Mouse (Mus musculus): ENCODE data around the gene Msrb2. TPM values are rescaled to one million over a fixed set of nuclear protein-coding genes. Genes with fewer than 3 reads are reported as not detected.

Gene Msrb2
- total and polyA plus RNA-seq, 2 experiments = 16.2 to 18.9 TPM

DNA sequence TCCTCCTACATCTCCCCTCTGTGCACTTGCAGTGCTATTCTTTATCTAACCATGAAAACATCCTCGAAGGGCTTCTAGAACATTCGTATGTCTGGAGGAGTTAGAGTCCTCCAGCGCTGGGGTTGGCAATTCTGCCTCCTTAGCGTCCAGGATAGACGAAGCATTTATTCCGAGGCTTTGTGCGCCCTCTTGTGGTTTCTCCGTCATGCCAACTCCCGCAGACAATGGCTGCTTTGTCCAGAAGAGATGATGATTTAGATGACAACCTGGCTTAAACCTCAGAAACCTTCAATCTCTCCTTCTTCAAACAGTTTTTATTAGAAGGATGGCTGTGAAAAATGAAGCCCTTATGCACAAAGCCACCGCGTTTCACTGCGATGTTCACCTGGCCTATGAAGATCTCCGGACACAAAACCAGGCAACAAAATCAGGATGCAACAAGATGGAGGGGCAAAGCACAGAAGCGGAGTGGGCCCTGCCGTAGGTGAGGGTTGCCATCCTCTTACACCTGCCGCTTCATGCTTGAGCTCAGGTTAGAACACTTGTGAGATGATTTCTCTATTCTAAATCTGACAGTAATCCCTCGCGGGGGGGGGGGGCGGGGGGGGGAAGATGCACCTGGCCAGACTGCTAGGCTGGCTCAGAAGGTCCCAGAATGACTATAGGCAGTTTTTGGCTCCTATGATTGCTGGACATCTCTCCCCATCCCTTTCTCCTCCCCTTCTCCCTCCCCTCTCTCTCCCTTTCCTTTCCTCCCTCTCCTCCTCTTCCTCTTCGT is 26.4 kb upstream of the Msrb2 start:
- no peak overlapping the region for H3K4me3 ChIP-seq (ENCODE audit: insufficient read depth, low read depth, low read length)
- H3K4me1 ChIP-seq (ENCODE audit: control insufficient read depth, insufficient read depth, low read length) = no peaks in the 10 kb centered on the region
- DNase-seq (ENCODE audit: extremely low read depth, low read depth, low spot score) = peak; percentile 59
- no peaks in the 10 kb centered on the region for H3K27me3 ChIP-seq (ENCODE audit: control insufficient read depth, insufficient read depth, low read length)
- WGBS = 26% methylated on average over 20 of the region's 20 CpGs
- no peaks in the 10 kb centered on the region for H3K79me2 ChIP-seq (ENCODE audit: control insufficient read depth, insufficient read depth, low read length)
- H3K9ac ChIP-seq (ENCODE audit: low read depth, low read length) = no peak overlapping the region
- no peaks in the 10 kb centered on the region for H3K36me3 ChIP-seq (ENCODE audit: control insufficient read depth, insufficient read depth, low read length)
- no peak for TF ChIP-seq POLR2A (IDR thresholded peaks at IDR 0.05; ENCODE audit: extremely low read depth, insufficient read depth, low read length)
- peak; percentile 83 for TF ChIP-seq CTCF (IDR thresholded peaks at IDR 0.05; ENCODE audit: low read depth, low read length)
- H3K27ac ChIP-seq (replicated peaks; ENCODE audit: insufficient read depth, low read depth, low read length) = no peak overlapping the region

DNA sequence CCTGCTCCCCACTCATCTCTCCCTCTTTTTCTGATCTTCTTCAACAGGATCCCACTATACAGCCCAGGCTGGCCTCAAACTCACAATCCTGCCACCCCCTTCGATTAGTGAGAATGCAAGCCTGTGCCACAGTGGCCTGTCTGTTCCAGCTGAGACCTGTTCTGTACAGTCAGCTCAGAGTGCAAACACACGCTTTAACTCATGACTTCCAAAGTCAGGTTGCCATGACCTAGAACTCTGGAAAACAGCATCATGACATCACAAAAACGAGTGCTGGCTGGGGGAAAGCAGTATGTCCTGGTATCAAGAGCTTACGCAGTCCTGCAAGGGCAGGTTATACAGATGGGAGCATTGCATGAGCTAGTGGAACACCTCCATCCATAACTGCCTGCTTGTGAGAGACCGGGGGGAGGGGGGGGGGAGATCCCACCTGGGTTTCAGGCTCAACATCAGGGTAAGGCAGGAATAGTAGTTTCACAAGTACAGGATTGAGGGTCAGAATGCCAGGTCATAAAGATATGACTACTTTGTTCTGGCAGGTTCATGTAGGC is 25.8 kb upstream of the Msrb2 start:
- Histone ChIP-seq H3K4me3 (ENCODE audit: insufficient read depth, low read depth, low read length) (no peak overlapping the region), H3K27ac (replicated peaks; ENCODE audit: insufficient read depth, low read depth, low read length) (no peak overlapping the region), H3K36me3 (ENCODE audit: control insufficient read depth, insufficient read depth, low read length) (no peaks in the 10 kb centered on the region), H3K79me2 (ENCODE audit: control insufficient read depth, insufficient read depth, low read length) (no peaks in the 10 kb centered on the region), H3K4me1 (ENCODE audit: control insufficient read depth, insufficient read depth, low read length) (no peaks in the 10 kb centered on the region), H3K27me3 (ENCODE audit: control insufficient read depth, insufficient read depth, low read length) (no peaks in the 10 kb centered on the region), H3K9ac (ENCODE audit: low read depth, low read length) (no peak overlapping the region)
- no peak for TF ChIP-seq CTCF (IDR thresholded peaks at IDR 0.05; ENCODE audit: low read depth, low read length)
- no peak for TF ChIP-seq POLR2A (IDR thresholded peaks at IDR 0.05; ENCODE audit: extremely low read depth, insufficient read depth, low read length)
- 64% methylated on average over 5 of the region's 5 CpGs for WGBS
- DNase-seq (ENCODE audit: extremely low read depth, low read depth, low spot score) = no peak

DNA sequence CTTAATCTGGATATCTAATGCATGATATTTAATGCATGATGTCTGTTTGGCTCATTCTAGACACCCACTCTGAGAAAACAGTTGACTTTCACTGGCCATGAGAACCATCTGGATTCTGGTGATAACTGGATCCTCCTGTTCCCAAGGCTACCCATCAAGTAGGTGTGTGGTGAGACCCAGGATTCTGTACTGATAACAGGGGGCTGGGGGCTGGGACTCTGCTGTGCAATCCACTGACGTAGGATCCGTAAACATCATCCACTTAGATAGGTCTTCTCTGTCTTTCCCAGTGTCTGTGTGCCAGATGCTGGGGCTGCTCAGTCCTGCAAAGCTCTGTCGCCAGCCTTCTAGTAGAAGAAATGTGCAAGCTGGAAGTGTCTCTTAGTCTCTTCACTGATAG is 22.8 kb upstream of the Msrb2 start:
- H3K27ac ChIP-seq (replicated peaks; ENCODE audit: insufficient read depth, low read depth, low read length) = no peak overlapping the region
- H3K27me3 ChIP-seq (ENCODE audit: control insufficient read depth, insufficient read depth, low read length) = no peaks in the 10 kb centered on the region
- H3K4me1 ChIP-seq (ENCODE audit: control insufficient read depth, insufficient read depth, low read length) = no peaks in the 10 kb centered on the region
- DNase-seq (ENCODE audit: extremely low read depth, low read depth, low spot score) = no peak
- no peak for TF ChIP-seq POLR2A (IDR thresholded peaks at IDR 0.05; ENCODE audit: extremely low read depth, insufficient read depth, low read length)
- no peak for TF ChIP-seq CTCF (IDR thresholded peaks at IDR 0.05; ENCODE audit: low read depth, low read length)
- WGBS = 54% methylated on average over 3 of the region's 3 CpGs
- no peaks in the 10 kb centered on the region for H3K36me3 ChIP-seq (ENCODE audit: control insufficient read depth, insufficient read depth, low read length)
- H3K4me3 ChIP-seq (ENCODE audit: insufficient read depth, low read depth, low read length) = no peak overlapping the region
- H3K79me2 ChIP-seq (ENCODE audit: control insufficient read depth, insufficient read depth, low read length) = no peaks in the 10 kb centered on the region
- no peak overlapping the region for H3K9ac ChIP-seq (ENCODE audit: low read depth, low read length)

DNA sequence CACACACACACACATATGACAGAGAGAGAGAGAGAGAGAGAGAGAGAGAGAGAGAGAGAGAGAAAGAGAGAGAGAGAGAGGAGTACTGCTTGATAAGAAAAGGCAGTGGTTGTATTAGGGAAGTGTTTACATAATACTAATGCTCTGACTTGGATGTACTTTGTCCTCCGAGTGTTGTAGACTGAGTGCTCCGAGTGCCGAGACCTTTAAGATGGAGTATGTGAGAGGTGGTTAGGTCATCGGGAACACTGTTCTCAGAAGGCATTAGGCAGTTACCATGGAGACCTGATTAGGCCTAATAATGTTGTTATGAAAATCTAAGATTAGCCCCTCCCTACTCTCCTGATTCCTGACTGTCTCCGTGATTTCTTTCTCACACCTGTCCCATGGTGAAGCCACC is 21.1 kb upstream of the Msrb2 start:
- no peak for TF ChIP-seq CTCF (IDR thresholded peaks at IDR 0.05; ENCODE audit: low read depth, low read length)
- TF ChIP-seq POLR2A (IDR thresholded peaks at IDR 0.05; ENCODE audit: extremely low read depth, insufficient read depth, low read length) = no peak
- Histone ChIP-seq H3K27me3 (ENCODE audit: control insufficient read depth, insufficient read depth, low read length) (no peaks in the 10 kb centered on the region), H3K36me3 (ENCODE audit: control insufficient read depth, insufficient read depth, low read length) (no peaks in the 10 kb centered on the region), H3K27ac (replicated peaks; ENCODE audit: insufficient read depth, low read depth, low read length) (no peak overlapping the region), H3K79me2 (ENCODE audit: control insufficient read depth, insufficient read depth, low read length) (no peaks in the 10 kb centered on the region), H3K4me1 (ENCODE audit: control insufficient read depth, insufficient read depth, low read length) (no peaks in the 10 kb centered on the region), H3K4me3 (ENCODE audit: insufficient read depth, low read depth, low read length) (no peak overlapping the region), H3K9ac (ENCODE audit: low read depth, low read length) (no peak overlapping the region)
- 78% methylated on average over 5 of the region's 5 CpGs for WGBS
- DNase-seq (ENCODE audit: extremely low read depth, low read depth, low spot score) = no peak

DNA sequence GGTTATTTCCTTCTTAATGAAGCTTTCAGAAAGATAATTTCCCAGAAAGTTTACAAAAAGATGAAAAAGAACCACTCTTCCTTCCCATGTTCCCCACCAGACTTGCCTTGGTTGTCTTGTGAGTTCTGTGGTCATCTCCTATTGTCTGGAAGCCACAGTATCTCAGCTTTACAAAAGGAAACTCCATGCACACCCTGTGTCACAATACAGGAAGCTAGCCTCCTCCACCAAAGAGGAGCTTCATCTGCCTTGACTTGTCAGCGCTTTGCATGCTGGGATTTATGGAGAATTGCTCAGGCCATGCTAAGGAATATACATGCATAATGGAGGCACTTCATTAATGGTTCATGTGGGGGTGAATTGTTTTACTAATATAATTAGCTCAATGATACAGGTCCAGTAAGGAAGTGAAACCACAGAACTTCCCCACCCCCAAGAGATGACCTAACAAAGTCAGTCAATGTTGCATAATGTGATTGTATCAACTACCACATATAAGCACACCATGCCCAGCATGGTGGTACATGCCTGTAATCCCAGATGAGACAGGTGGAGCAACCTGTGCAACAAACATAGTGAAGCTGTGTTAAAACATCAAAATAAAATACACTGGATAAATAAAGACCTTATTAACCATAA is 19.5 kb upstream of the Msrb2 start:
- peak; percentile 20 for DNase-seq (ENCODE audit: extremely low read depth, low read depth, low spot score)
- H3K27me3 ChIP-seq (ENCODE audit: control insufficient read depth, insufficient read depth, low read length) = no peaks in the 10 kb centered on the region
- no peaks in the 10 kb centered on the region for H3K4me1 ChIP-seq (ENCODE audit: control insufficient read depth, insufficient read depth, low read length)
- no peaks in the 10 kb centered on the region for H3K36me3 ChIP-seq (ENCODE audit: control insufficient read depth, insufficient read depth, low read length)
- H3K79me2 ChIP-seq (ENCODE audit: control insufficient read depth, insufficient read depth, low read length) = no peaks in the 10 kb centered on the region
- no peak for TF ChIP-seq CTCF (IDR thresholded peaks at IDR 0.05; ENCODE audit: low read depth, low read length)
- no peak for TF ChIP-seq POLR2A (IDR thresholded peaks at IDR 0.05; ENCODE audit: extremely low read depth, insufficient read depth, low read length)
- no peak overlapping the region for H3K27ac ChIP-seq (replicated peaks; ENCODE audit: insufficient read depth, low read depth, low read length)
- H3K4me3 ChIP-seq (ENCODE audit: insufficient read depth, low read depth, low read length) = no peak overlapping the region
- H3K9ac ChIP-seq (ENCODE audit: low read depth, low read length) = no peak overlapping the region
- 84% methylated on average over 1 of the region's 1 CpGs for WGBS

DNA sequence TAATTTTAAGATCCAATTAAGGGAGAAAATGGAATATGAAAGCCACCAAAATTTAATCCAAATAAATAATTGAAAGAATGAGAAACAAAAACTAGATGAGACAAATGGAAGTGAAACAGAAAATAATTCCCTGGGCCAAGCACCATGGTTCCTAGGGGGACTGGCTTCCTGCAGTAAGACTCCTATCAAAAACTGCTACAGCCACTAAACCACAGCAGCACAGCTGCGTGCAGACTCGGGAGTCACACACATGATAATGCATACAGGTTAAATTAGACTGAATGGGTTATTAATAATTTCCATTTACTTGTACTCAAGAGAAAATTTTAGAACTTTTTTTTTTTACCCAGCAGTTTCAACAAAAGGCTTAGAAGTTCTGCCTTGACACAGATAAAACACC is 18.1 kb upstream of the Msrb2 start:
- Histone ChIP-seq H3K79me2 (ENCODE audit: control insufficient read depth, insufficient read depth, low read length) (no peaks in the 10 kb centered on the region), H3K27me3 (ENCODE audit: control insufficient read depth, insufficient read depth, low read length) (no peaks in the 10 kb centered on the region), H3K4me3 (ENCODE audit: insufficient read depth, low read depth, low read length) (no peak overlapping the region), H3K4me1 (ENCODE audit: control insufficient read depth, insufficient read depth, low read length) (no peaks in the 10 kb centered on the region), H3K9ac (ENCODE audit: low read depth, low read length) (no peak overlapping the region), H3K27ac (replicated peaks; ENCODE audit: insufficient read depth, low read depth, low read length) (no peak overlapping the region), H3K36me3 (ENCODE audit: control insufficient read depth, insufficient read depth, low read length) (no peaks in the 10 kb centered on the region)
- no peak for DNase-seq (ENCODE audit: extremely low read depth, low read depth, low spot score)
- no peak for TF ChIP-seq CTCF (IDR thresholded peaks at IDR 0.05; ENCODE audit: low read depth, low read length)
- TF ChIP-seq POLR2A (IDR thresholded peaks at IDR 0.05; ENCODE audit: extremely low read depth, insufficient read depth, low read length) = no peak
- WGBS = 90% methylated on average over 2 of the region's 2 CpGs
